Mouse (Mus musculus) liver, adult 2 months (tissue): ENCODE data around the gene Lpcat3. TPM values are rescaled to one million over a fixed set of nuclear protein-coding genes. Genes with fewer than 3 reads are reported as not detected.
"Not testable (repeated sequence)": the region's sequence is repeated elsewhere in the genome, so short reads cannot be mapped to it uniquely, and the experiment has no call there.

Source experiments
- DNase-seq: peaks from one replicate; pipeline ENCODE4 v3.0.0-alpha.2; 2011; ENCODE audit warnings: low read depth, low spot score; ENCODE audit errors: extremely low read depth
- H3K27ac ChIP-seq: fragments of 200-500 bp; replicated peaks from 2 replicates; pipeline ENCODE4 v1.5.1; 2012; ENCODE audit warnings: low read depth, mild to moderate bottlenecking, control low read depth, inconsistent platforms, low read length; ENCODE audit not compliant: insufficient read depth
- H3K27me3 ChIP-seq: fragments of 200-500 bp; 2 replicates; pipeline ENCODE4 v1.6.1; 2012; ENCODE audit warnings: mild to moderate bottlenecking, moderate library complexity, low read length, inconsistent platforms; ENCODE audit not compliant: control insufficient read depth, insufficient read depth
- H3K36me3 ChIP-seq: fragments of 200-500 bp; 2 replicates; pipeline ENCODE4 v1.6.1; 2012; ENCODE audit warnings: low read length, inconsistent platforms; ENCODE audit not compliant: control insufficient read depth, insufficient read depth
- H3K4me1 ChIP-seq: fragments of 200-500 bp; 2 replicates; pipeline ENCODE4 v1.6.1; 2011; ENCODE audit warnings: low read length; ENCODE audit not compliant: control insufficient read depth, insufficient read depth
- H3K4me3 ChIP-seq: fragments of 200-500 bp; 2 replicates; pipeline ENCODE4 v1.5.1; 2011; ENCODE audit warnings: low read depth, mild to moderate bottlenecking, control low read depth, low read length, moderate library complexity; ENCODE audit not compliant: insufficient read depth
- H3K79me2 ChIP-seq: fragments of 200-500 bp; 2 replicates; pipeline ENCODE4 v1.6.1; 2012; ENCODE audit warnings: inconsistent platforms, mild to moderate bottlenecking, low read length, moderate library complexity; ENCODE audit not compliant: control insufficient read depth, insufficient read depth
- H3K9ac ChIP-seq: fragments of 200-500 bp; 2 replicates; pipeline ENCODE4 v1.6.1; 2012; ENCODE audit warnings: low read depth, mild to moderate bottlenecking, control low read depth, inconsistent platforms, low read length
- CTCF ChIP-seq: fragments of 200-500 bp; IDR thresholded peaks from 2 replicates; pipeline ENCODE4 v1.5.1; 2011; ENCODE audit warnings: low read depth, low read length, control low read depth
- POLR2A ChIP-seq: fragments of 200-500 bp; IDR thresholded peaks from 2 replicates; pipeline ENCODE4 v1.6.1; 2011; ENCODE audit warnings: low read length, control low read depth; ENCODE audit not compliant: insufficient read depth; ENCODE audit errors: extremely low read depth
- WGBS: fragments of 180-500 bp; shearing (Covaris S2); methylation state at CpG from one replicate; pipeline ENCODE4 v1.1.7; 2018; 5-methylcytosine and 5-hydroxymethylcytosine counted together
- polyA plus RNA-seq: library from polyadenylated mRNA; depleted of rRNA; stranded (reverse); fragments of >200 nt; gene quantifications from 2 replicates; pipeline ENCODE4 v1.2.3, GENCODE M21; 2012
- total RNA-seq: library from RNA; depleted of rRNA; stranded (reverse); fragments of >200 nt; gene quantifications from 2 replicates; pipeline ENCODE4 v1.2.3, GENCODE M21; 2014

Lpcat3 gene
- total and polyA plus RNA-seq, 2 experiments, result 72.4 to 188 TPM

DNA sequence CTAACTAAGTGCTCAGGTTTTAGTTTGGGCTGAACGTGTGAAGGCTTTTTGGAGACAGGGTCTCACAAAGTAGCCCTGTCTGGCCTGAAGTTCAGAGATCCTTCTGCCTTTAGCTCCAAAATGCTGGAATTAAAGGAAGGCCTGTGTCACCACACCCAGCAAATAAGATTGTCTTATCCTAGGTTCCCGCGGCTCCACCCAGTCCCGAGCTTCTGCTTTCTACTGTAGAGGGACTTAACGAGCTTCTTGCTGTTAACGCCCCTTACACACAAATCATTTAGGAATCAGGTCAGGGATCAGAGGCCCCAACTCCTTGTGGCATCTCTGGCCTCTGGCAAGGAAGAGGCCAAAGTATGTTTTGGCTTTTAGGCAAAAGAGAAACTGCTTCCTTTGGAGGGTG, 9.3 kb downstream of the Lpcat3 start:
- Histone ChIP-seq H3K4me1 (peaks cover 40% of the 10 kb centered on the region), H3K4me3 (no peak overlapping the region), H3K36me3 (peaks cover 3% of the 10 kb centered on the region; the same call in 1 of the 2 replicates), H3K27me3 (no peaks in the 10 kb centered on the region), H3K79me2 (peaks cover 38% of the 10 kb centered on the region; the same call in 1 of the 2 replicates), H3K9ac (no peak overlapping the region), H3K27ac (peak overlapping the region; percentile 49; the same call in 1 of the 2 replicates)
- DNase-seq, result peak; percentile 24
- TF ChIP-seq CTCF (no peak), POLR2A (no peak)
- 58% methylated on average over 6 of the region's 6 CpGs for WGBS

GRCm38 (mm10) chr6:124673619-124674018, 10.8 kb downstream of the Lpcat3 start:
- peaks cover 3% of the 10 kb centered on the region; the same call in 1 of the 2 replicates for H3K36me3 ChIP-seq
- WGBS, result 29% methylated on average over 9 of the region's 9 CpGs
- H3K27me3 ChIP-seq, result no peaks in the 10 kb centered on the region
- no peak overlapping the region for H3K4me3 ChIP-seq
- DNase-seq, result peak; percentile 87
- peak overlapping the region; percentile 92 for H3K27ac ChIP-seq
- H3K9ac ChIP-seq, result no peak overlapping the region
- peaks cover 43% of the 10 kb centered on the region for H3K4me1 ChIP-seq
- peaks cover 30% of the 10 kb centered on the region; the same call in 1 of the 2 replicates for H3K79me2 ChIP-seq
- TF ChIP-seq CTCF (0 out of 2 replicates have a peak, but pooled peaks have one; percentile 12), POLR2A (no peak)

GRCm38 (mm10) chr6:124674591-124674990, 11.8 kb downstream of the Lpcat3 start:
- Histone ChIP-seq H3K4me3 (no peak overlapping the region), H3K27ac (peak overlapping the region; percentile 92), H3K4me1 (peaks cover 50% of the 10 kb centered on the region), H3K27me3 (no peaks in the 10 kb centered on the region), H3K9ac (no peak overlapping the region), H3K79me2 (peaks cover 26% of the 10 kb centered on the region; the same call in 1 of the 2 replicates), H3K36me3 (peaks cover 3% of the 10 kb centered on the region; the same call in 1 of the 2 replicates)
- 28% methylated on average over 7 of the region's 7 CpGs for WGBS
- TF ChIP-seq POLR2A, result no peak
- no peak for TF ChIP-seq CTCF
- DNase-seq, result peak; percentile 99

GRCm38 (mm10) chr6:124676171-124676570, 13.3 kb downstream of the Lpcat3 start:
- H3K79me2 ChIP-seq, result peaks cover 28% of the 10 kb centered on the region
- H3K4me1 ChIP-seq, result peaks cover 49% of the 10 kb centered on the region
- WGBS, result 14% methylated on average over 6 of the region's 6 CpGs
- H3K27ac ChIP-seq, result peak overlapping the region; percentile 95
- peaks cover 6% of the 10 kb centered on the region; the same call in 1 of the 2 replicates for H3K36me3 ChIP-seq
- no peak for TF ChIP-seq POLR2A
- no peak for TF ChIP-seq CTCF
- DNase-seq, result peak; percentile 98
- H3K27me3 ChIP-seq, result no peaks in the 10 kb centered on the region
- H3K9ac ChIP-seq, result peak overlapping the region; percentile 49; the same call in 1 of the 2 replicates
- no peak overlapping the region for H3K4me3 ChIP-seq

- Histone ChIP-seq H3K79me2 (peaks cover 34% of the 10 kb centered on the region), H3K4me1 (peaks cover 49% of the 10 kb centered on the region), H3K4me3 (no peak overlapping the region), H3K27me3 (no peaks in the 10 kb centered on the region), H3K36me3 (peaks cover 6% of the 10 kb centered on the region; the same call in 1 of the 2 replicates), H3K9ac (no peak overlapping the region; the same call in 1 of the 2 replicates), H3K27ac (peak overlapping the region; percentile 78)
- TF ChIP-seq POLR2A (no peak), CTCF (no peak)
- peak; percentile 94 for DNase-seq
- WGBS, result 20% methylated on average over 7 of the region's 7 CpGs
These were observed 15.9 kb downstream of the Lpcat3 start for GRCm38 (mm10) chr6:124678769-124679168.

DNA sequence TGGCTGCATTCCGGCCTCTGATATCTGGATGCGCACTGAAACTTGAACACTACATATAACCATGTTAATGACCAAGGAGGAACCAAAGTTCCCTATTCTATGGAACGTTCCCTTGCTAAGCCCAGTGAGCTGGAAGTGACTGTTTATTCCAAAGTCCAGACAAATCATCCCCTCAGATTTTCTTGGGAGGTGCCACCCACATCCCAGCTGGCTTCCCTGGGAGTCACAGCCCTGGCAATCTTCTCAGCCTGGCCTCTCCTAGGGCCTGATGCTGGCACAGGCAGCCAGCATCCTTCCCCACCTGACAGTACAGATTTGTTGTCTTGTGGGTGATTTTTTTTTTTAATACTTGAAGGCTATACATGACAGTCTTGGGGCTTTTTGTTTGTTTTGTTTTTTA, 16.7 kb downstream of the Lpcat3 start:
- Histone ChIP-seq H3K9ac (no peak overlapping the region), H3K36me3 (peaks cover 6% of the 10 kb centered on the region; the same call in 1 of the 2 replicates), H3K4me3 (no peak overlapping the region), H3K27ac (peak overlapping the region; percentile 78), H3K4me1 (peaks cover 44% of the 10 kb centered on the region), H3K27me3 (no peaks in the 10 kb centered on the region), H3K79me2 (peaks cover 38% of the 10 kb centered on the region)
- DNase-seq, result peak; percentile 6
- 77% methylated on average over 3 of the region's 3 CpGs for WGBS
- TF ChIP-seq CTCF, result no peak
- TF ChIP-seq POLR2A, result no peak

DNA sequence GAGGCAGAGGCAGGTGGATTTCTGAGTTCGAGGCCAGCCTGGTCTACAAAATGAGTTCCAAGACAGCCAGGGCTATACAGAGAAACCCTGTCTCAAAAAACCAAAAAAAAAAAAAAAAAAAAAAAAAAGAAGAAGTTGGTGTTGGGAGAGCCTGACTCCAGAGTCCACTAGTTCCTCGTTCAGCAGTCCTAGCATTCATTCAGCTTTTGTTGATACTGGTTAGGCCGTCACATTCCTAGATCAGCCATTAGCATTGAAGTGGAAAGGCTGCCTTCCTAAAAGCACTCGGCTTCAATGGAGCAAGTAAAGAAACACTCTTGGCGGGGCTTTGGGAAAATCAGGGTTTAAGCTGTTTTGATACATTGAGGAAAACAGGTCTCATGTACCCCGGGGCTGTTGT, 19.5 kb downstream of the Lpcat3 start:
- 62% methylated on average over 6 of the region's 6 CpGs for WGBS
- not testable (repeated sequence) for H3K4me3 ChIP-seq, H3K27ac ChIP-seq, H3K9ac ChIP-seq, H3K27me3 ChIP-seq, H3K36me3 ChIP-seq, DNase-seq
- Histone ChIP-seq H3K4me1 (peaks cover 39% of the 10 kb centered on the region), H3K79me2 (peaks cover 42% of the 10 kb centered on the region)
